Mouse (Mus musculus): ENCODE measurements around the gene Camk1d.

The Camk1d gene

GRCm38 (mm10) chr2:5709911-5710310 lies 4.4 kb downstream of the Camk1d start:
- no peak for DNase-seq (ENCODE audit: low spot score in 2 of 2)

DNA sequence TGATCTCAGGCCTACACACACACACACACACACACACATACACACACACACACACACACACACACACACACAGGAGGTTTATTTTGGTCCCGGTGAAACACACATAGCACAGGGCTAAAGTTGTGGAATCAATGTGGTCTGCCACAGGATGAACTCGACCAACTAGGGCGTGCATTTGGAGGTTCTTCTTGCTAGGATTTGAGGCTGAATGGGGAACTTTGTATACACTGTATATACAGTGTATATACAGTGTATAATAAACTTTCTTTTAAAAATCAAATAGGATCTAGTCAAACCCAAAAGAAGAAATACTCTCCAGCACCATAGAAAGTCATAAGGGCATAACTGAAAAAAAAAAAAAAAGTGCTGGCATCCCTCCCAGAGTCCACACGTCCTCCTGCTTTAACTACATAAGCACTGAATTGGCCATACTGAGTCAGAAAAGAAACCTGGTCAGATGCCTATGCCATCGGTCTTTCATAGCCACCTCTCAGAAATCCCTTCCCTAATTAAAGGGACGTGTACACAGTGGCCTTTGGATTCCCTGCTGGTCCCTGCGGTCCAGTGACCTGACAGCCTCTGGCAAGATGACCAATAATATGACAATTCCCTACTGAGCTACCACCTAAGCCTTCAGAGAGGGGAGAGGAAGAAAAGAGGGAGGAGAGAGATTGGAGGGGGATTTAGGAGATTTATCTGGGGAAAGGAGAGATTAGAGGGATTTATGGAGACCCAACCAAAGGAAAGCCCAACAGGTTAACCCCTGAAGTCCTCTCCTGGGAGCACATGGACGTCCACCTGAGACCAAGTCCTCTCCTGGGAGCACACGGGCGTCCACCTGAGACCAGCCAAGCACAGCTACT lies 6.2 kb downstream of the Camk1d start:
- DNase-seq (ENCODE audit: low spot score in 2 of 2) = no peak

- DNase-seq (ENCODE audit: low spot score in 2 of 2) = peak; percentile 29 to 31
Measured at GRCm38 (mm10) chr2:5706618-5707017, 7.7 kb downstream of the Camk1d start.

DNA sequence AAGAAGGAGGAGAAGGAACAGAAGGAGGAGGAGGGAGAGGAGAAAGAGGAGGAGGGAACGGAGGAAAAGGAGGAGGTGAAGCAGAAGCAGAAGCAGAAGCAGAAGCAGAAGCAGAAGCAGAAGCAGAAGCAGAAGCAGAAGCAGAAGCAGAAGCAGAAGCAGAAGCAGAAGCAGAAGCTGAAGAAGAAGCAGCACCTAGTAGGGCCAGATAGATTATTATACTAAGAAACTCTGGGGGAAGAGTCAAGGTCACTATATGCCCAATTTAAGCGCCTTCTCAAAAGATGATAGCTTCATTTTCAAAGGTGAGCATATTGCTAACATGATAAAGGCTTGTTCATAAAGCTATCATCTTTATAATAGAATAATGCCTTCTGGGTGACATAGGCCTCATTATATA lies 11.9 kb downstream of the Camk1d start:
- DNase-seq (ENCODE audit: low spot score in 2 of 2) = no peak

DNA sequence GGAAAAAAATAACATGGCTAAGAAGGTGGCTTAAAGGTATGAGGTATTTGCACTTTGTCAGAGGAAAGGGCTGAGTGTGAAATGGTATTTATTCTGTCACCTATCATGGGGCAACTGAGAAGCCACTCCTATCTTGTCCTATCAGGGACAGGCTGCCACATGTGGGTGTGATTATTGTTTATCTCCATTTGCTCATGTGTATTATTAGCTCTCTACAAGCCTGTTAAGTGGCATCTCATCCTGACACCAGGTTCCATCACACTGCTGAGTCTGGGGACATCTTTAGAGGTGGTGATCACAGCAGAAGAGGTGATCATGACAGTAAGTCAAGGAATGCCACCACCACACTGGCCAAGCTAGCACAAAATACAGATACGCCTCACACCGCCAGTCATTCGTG lies 13.4 kb downstream of the Camk1d start:
- no peak for DNase-seq (ENCODE audit: low spot score in 2 of 2)

DNA sequence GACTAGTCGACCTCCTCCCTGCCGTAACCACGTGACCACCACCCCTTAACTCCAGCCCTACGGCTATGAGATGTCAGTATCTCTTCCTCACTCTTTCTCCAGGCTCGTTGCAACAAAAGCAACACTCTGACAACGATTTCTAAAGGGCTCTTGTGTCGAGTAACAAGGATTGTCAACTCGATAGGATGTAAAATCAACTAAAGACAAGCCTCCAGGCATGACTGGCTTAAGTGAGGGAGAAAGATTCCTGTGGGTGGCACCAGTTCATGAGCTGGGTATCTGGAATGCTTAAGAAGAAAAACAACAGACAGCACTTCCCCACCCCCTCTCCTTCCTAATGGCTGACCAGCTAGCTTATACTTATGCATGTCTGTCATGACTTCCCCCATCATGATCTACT lies 15.9 kb downstream of the Camk1d start:
- DNase-seq (ENCODE audit: low spot score in 2 of 2) = no peak

- DNase-seq (ENCODE audit: low spot score in 2 of 2) = no peak
Measured at GRCm38 (mm10) chr2:5694094-5694493, 20.2 kb downstream of the Camk1d start.

- no peak for DNase-seq (ENCODE audit: low spot score in 2 of 2)
Measured at GRCm38 (mm10) chr2:5691729-5692128, 22.6 kb downstream of the Camk1d start.

DNA sequence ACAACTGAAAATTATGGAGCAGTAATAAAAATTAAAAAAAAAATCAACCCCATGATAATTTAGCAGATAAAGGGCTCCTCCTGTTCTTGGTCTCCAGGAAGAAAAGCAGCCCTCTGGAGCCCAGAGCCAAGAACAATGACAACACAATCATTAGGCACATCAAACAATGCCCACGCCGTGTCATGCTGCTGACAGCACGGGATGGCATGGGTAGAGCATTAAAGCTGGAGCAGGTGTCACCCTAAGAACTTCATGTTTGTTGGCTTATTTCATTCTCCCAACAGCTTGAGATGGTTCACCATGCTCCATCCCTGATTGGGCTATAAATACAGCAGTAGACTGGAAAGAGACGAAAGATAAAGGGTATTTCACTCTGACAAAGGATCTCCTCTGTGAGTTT lies 30.9 kb downstream of the Camk1d start:
- DNase-seq (ENCODE audit: low spot score in 2 of 2) = no peak

DNA sequence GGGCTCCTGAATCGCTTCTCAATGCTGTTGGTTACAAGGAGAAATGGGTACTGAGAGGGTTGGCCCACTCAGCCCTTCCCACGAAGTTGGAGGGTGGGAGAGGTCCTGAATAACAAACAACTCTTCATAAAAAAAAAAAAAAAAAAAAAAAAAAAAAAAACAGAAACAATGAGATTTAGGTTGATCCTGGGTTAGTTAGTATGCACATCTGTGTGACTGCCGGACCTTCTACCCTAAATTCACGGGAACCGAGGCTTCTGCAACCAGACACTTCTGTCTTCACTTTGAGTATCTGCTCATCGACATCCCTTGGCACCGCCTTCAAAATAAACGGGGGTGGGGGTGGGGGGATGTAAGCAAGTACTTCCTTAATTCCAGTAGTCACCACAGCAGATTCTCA lies 32.4 kb downstream of the Camk1d start:
- DNase-seq (ENCODE audit: low spot score in 2 of 2) = no peak

- DNase-seq (ENCODE audit: low spot score in 2 of 2) = no peak
Measured at GRCm38 (mm10) chr2:5681302-5681701, 33.0 kb downstream of the Camk1d start.

DNA sequence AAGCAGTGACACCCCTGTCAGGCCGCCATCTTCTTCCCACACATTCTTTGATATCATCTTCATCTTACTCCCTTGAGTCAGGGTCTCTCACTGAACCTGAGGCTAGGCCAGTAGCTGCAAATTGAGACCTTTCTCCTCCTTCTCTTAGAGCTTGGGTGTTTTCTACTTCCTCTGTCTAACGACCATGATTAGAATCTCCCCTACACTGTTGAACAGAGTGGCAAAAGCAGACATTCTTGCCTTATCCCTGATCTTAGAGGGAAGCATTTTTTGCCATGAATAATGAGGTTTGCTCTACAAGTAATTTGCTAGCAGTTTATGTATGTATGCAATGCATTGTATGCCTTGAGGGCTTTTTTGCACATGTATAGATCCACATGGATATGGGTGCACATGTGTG lies 35.3 kb downstream of the Camk1d start:
- DNase-seq (ENCODE audit: low spot score in 2 of 2) = no peak

DNA sequence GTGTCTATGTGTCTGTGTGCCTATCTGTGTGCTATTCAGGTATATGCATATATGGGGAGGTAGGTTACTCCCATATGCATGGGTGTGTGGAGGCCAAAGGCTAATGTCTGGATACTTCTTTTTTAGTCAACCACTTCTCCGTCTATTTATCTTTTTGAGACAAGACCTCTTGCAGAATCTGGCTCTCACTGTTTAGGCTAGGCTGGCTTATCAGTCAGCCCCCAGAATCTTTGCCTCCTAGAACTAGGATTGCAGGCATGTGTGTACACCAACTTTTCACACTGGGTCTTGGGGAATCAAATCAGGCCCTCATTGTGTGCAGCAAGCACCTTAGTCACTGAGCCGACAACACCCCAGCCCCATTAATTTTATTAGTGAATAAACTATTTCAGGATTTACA lies 36.8 kb downstream of the Camk1d start:
- DNase-seq (ENCODE audit: low spot score in 2 of 2) = no peak

DNA sequence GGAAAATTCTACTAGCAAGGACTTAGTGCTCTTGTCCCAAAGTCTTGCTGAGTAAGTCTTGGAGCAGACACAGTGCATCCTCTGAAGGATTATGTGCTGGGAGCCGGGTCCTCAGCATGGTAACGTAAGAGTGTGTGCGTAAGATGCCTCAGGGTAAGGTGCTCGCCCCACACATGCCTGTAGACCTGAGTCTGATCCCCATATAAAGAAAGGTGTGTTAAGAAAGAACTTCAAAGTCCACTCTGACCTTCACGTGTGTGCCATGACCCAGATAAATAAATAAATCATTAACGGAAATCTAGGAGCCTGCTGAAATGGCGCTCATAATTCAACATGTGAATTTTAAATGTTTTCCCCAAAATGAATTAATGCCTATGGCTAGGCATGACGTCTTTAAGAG lies 37.5 kb downstream of the Camk1d start:
- no peak for DNase-seq (ENCODE audit: low spot score in 2 of 2)

- DNase-seq (ENCODE audit: low spot score in 2 of 2) = no peak
Measured at GRCm38 (mm10) chr2:5676143-5676483, 38.2 kb downstream of the Camk1d start.

GRCm38 (mm10) chr2:5675431-5676142 lies 38.7 kb downstream of the Camk1d start:
- DNase-seq (ENCODE audit: low spot score in 2 of 2) = no peak

DNA sequence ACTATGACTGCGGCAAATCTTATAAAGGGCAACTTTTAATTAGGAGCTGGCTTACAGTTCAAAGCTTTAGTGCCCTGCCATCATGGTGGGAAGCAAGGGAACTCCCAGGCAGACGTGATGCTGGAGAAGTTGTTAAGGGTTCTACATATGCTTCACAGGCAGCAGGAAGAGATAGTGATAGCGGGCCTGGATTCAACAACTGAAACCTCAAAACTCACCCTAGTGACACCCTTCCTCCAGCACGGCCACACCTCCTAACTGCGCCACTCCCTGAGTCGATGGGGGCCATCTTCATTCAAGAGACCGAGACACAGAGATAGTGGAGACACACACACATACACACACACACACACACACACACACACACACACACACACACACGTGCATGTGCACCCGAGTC lies 39.8 kb downstream of the Camk1d start:
- DNase-seq (ENCODE audit: low spot score in 2 of 2) = no peak

DNA sequence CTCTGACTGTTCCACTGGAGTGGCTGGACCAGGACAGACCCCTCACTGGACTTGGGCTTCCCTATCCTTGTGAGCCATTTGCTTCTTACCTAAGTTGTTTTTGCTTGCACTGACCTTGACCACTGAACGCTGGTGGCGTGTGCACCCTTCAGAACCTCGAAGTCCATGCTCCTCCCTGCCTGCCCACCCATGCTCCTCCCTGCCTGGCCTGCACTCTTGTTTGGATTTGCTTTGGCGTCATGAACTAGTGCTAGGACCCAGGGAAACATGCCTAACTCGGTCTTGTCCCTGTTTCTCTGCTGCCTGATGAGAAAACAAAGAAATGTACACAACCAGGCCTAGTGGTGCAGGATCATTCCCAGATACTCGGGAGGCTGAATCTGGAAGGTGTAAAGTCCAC lies 40.5 kb downstream of the Camk1d start:
- no peak for DNase-seq (ENCODE audit: low spot score in 2 of 2)

- no peak for DNase-seq (ENCODE audit: low spot score in 2 of 2)
Measured at GRCm38 (mm10) chr2:5672906-5673589, 41.3 kb downstream of the Camk1d start.

DNA sequence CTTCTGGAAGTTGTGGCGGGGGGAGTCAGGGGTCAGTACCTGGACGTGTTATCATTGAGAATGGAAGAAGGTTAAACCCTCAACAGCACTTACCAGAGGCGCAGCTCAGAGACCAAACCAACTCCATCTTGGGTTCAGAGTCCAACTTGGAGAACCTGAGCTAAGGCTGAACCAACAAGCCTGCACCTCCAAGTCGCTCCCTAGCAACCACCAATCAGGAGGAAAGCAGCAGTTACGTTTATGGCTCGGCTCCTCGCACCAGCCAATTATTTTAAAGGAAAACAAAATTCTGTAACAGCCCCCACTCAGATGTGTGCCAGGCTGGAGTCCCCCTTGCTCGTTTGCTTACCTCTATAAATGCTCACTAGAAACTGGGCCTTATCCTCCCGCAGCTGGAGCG lies 44.2 kb downstream of the Camk1d start:
- DNase-seq (ENCODE audit: low spot score in 2 of 2) = no peak

GRCm38 (mm10) chr2:5669498-5670040 lies 44.7 kb downstream of the Camk1d start:
- no peak for DNase-seq (ENCODE audit: low spot score in 2 of 2)

GRCm38 (mm10) chr2:5668940-5669339 lies 45.4 kb downstream of the Camk1d start:
- no peak for DNase-seq (ENCODE audit: low spot score in 2 of 2)

- DNase-seq (ENCODE audit: low spot score in 2 of 2) = no peak
Measured at GRCm38 (mm10) chr2:5663499-5663898, 50.8 kb downstream of the Camk1d start.

All from spleen, postnatal 36 days (tissue).